Mouse (Mus musculus) cortical plate, adult 2 months (tissue): Measurements from ENCODE around the gene Sugp2.

Source experiments
- CTCF ChIP-seq: fragments of 200-500 bp; IDR thresholded peaks from 2 replicates; pipeline ENCODE4 v1.5.1; 2011; ENCODE audit warnings: mild to moderate bottlenecking, control low read depth, low read length; ENCODE audit not compliant: insufficient read depth; ENCODE audit errors: extremely low read depth
- POLR2A ChIP-seq: fragments of 200-500 bp; IDR thresholded peaks from 2 replicates; pipeline ENCODE4 v1.6.1; 2011; ENCODE audit warnings: mild to moderate bottlenecking, low read length, control low read depth; ENCODE audit not compliant: insufficient read depth; ENCODE audit errors: extremely low read depth

DNA sequence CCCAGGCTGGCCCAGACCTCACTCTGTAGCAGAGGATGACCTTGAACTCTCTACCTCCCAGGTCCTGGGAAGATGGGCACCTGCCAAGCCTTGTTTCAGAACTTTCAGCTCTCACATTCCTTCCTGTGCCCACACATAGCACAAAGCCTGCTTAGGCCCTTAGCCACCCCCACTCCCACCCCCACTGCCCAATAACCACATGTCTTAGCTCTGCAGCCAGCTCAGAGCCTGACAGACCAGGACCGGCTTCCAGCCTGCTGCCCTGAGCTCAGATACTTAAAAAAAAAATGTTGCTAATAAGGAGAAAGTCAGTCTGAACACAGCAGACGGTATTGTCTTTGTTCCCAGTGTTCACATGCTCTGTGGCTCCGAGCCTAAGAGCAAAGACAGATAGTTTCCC is 47.0 kb downstream of the Sugp2 start:
- no peak for TF ChIP-seq POLR2A
- no peak for TF ChIP-seq CTCF
